Mouse (Mus musculus): ENCODE data around the gene Card19.

Gene Card19

GRCm38 (mm10) chr13:49242321-49243065 is 26.7 kb upstream of the Card19 start:
- TF ChIP-seq GATA4 (IDR thresholded peaks at IDR 0.05; ENCODE audit: insufficient replicate concordance, low read length), result no peak

- TF ChIP-seq GATA4 (IDR thresholded peaks at IDR 0.05; ENCODE audit: insufficient replicate concordance, low read length), result no peak
Measured at GRCm38 (mm10) chr13:49238737-49239136, 22.9 kb upstream of the Card19 start.

- TF ChIP-seq GATA4 (IDR thresholded peaks at IDR 0.05; ENCODE audit: insufficient replicate concordance, low read length), result no peak
Measured at GRCm38 (mm10) chr13:49237617-49238016, 21.8 kb upstream of the Card19 start.

GRCm38 (mm10) chr13:49234711-49235110 is 18.9 kb upstream of the Card19 start:
- TF ChIP-seq GATA4 (IDR thresholded peaks at IDR 0.05; ENCODE audit: insufficient replicate concordance, low read length), result no peak

- TF ChIP-seq GATA4 (IDR thresholded peaks at IDR 0.05; ENCODE audit: insufficient replicate concordance, low read length), result no peak
Measured at GRCm38 (mm10) chr13:49233792-49234572, 18.1 kb upstream of the Card19 start.

GRCm38 (mm10) chr13:49225633-49226032 is 9.8 kb upstream of the Card19 start:
- TF ChIP-seq GATA4 (IDR thresholded peaks at IDR 0.05; ENCODE audit: insufficient replicate concordance, low read length), result no peak

GRCm38 (mm10) chr13:49225159-49225558 is 9.3 kb upstream of the Card19 start:
- TF ChIP-seq GATA4 (IDR thresholded peaks at IDR 0.05; ENCODE audit: insufficient replicate concordance, low read length), result no peak

- no peak for TF ChIP-seq GATA4 (IDR thresholded peaks at IDR 0.05; ENCODE audit: insufficient replicate concordance, low read length)
Measured at GRCm38 (mm10) chr13:49224729-49225128, 8.9 kb upstream of the Card19 start.

- no peak for TF ChIP-seq GATA4 (IDR thresholded peaks at IDR 0.05; ENCODE audit: insufficient replicate concordance, low read length)
Measured at GRCm38 (mm10) chr13:49224314-49224713, 8.5 kb upstream of the Card19 start.

GRCm38 (mm10) chr13:49220912-49221311 is 5.1 kb upstream of the Card19 start:
- TF ChIP-seq GATA4 (IDR thresholded peaks at IDR 0.05; ENCODE audit: insufficient replicate concordance, low read length), result no peak

- TF ChIP-seq GATA4 (IDR thresholded peaks at IDR 0.05; ENCODE audit: insufficient replicate concordance, low read length), result no peak
Measured at GRCm38 (mm10) chr13:49219367-49219766, 3.5 kb upstream of the Card19 start.

GRCm38 (mm10) chr13:49218651-49219050 is 2.8 kb upstream of the Card19 start:
- no peak for TF ChIP-seq GATA4 (IDR thresholded peaks at IDR 0.05; ENCODE audit: insufficient replicate concordance, low read length)

GRCm38 (mm10) chr13:49216808-49217561 is 1.1 kb upstream of the Card19 start:
- TF ChIP-seq GATA4 (IDR thresholded peaks at IDR 0.05; ENCODE audit: insufficient replicate concordance, low read length), result no peak

- no peak for TF ChIP-seq GATA4 (IDR thresholded peaks at IDR 0.05; ENCODE audit: insufficient replicate concordance, low read length)
Measured at GRCm38 (mm10) chr13:49216220-49216552, 349 bp upstream of the Card19 start.

GRCm38 (mm10) chr13:49215128-49215503 is 721 bp downstream of the Card19 start:
- no peak for TF ChIP-seq GATA4 (IDR thresholded peaks at IDR 0.05; ENCODE audit: insufficient replicate concordance, low read length)

- TF ChIP-seq GATA4 (IDR thresholded peaks at IDR 0.05; ENCODE audit: insufficient replicate concordance, low read length), result no peak
Measured at GRCm38 (mm10) chr13:49214454-49214853, 1.4 kb downstream of the Card19 start.

All from liver, adult (tissue).